Comparison of ENCODE assay signal across 8 mouse cellular contexts in genomic region chr4:120650208-120650592, GRCm38 (mm10). TPM values are rescaled to one million over a fixed set of nuclear protein-coding genes. Genes with fewer than 3 reads are reported as not detected.
DNase-seq lines count a peak whose midpoint lies in the region; ATAC-seq lines count a peak whose summit lies in the region.

No protein-coding gene starts in this region.

- peak overlapping the region; percentile 91 for H3K4me2 ChIP-seq in heart, embryonic 15.5 days
- H3K4me2 ChIP-seq in hindbrain, embryonic 11.5 days (replicated peaks; ENCODE audit: low read depth, low read length) = peak overlapping the region; percentile 88
- peak overlapping the region; percentile 92 for H3K4me2 ChIP-seq in midbrain, embryonic 11.5 days

- H3K4me1 ChIP-seq in heart, embryonic 15.5 days (replicated peaks) = peaks cover 7% of the 10 kb centered on the region
- 0 out of 2 replicates have a peak, but pooled peaks cover 2% of the 10 kb centered on the region for H3K4me1 ChIP-seq in hindbrain, embryonic 11.5 days (replicated peaks; ENCODE audit: control insufficient read depth, insufficient read depth, low read length)
- peaks cover 5% of the 10 kb centered on the region for H3K4me1 ChIP-seq in midbrain, embryonic 11.5 days (ENCODE audit: control insufficient read depth, insufficient read depth, low read length)

- H3K4me3 ChIP-seq in heart, embryonic 15.5 days = peak overlapping the region; percentile 52
- peak overlapping the region; percentile 48 for H3K4me3 ChIP-seq in hindbrain, embryonic 11.5 days (ENCODE audit: low read depth, low read length)
- peak overlapping the region; percentile 43 for H3K4me3 ChIP-seq in midbrain, embryonic 11.5 days (ENCODE audit: low read depth, low read length)

- H3K9me3 ChIP-seq in heart, embryonic 15.5 days (replicated peaks) = no peaks in the 10 kb centered on the region
- no peaks in the 10 kb centered on the region for H3K9me3 ChIP-seq in hindbrain, embryonic 11.5 days (ENCODE audit: control insufficient read depth, low read length)
- no peaks in the 10 kb centered on the region for H3K9me3 ChIP-seq in midbrain, embryonic 11.5 days (ENCODE audit: control insufficient read depth, low read length)

- DNase-seq in heart, postnatal 14 days = no peak
- DNase-seq in cerebellum, postnatal 10 days = peak; percentile 25 to 34
- peak; percentile 19 for DNase-seq in hindbrain, embryonic 11.5 days (ENCODE audit: low spot score)
- no peak for DNase-seq in midbrain, embryonic 11.5 days (ENCODE audit: low spot score, missing footprints)
- no peak for DNase-seq in spleen, adult 12 weeks (ENCODE audit: low spot score)
- DNase-seq in spleen, postnatal 14 days (ENCODE audit: low spot score in 2 of 2) = no peak
- DNase-seq in kidney, adult 18-20 months = no peak

- H3K27ac ChIP-seq in heart, embryonic 15.5 days = no peak overlapping the region
- no peak overlapping the region for H3K27ac ChIP-seq in hindbrain, embryonic 11.5 days (ENCODE audit: low read depth, low read length)
- no peak overlapping the region for H3K27ac ChIP-seq in midbrain, embryonic 11.5 days (ENCODE audit: low read depth, low read length)

- peaks cover 42% of the 10 kb centered on the region for H3K27me3 ChIP-seq in heart, embryonic 15.5 days
- H3K27me3 ChIP-seq in hindbrain, embryonic 11.5 days (ENCODE audit: control insufficient read depth, insufficient read depth, low read length) = peaks cover 22% of the 10 kb centered on the region
- peaks cover 24% of the 10 kb centered on the region for H3K27me3 ChIP-seq in midbrain, embryonic 11.5 days (ENCODE audit: control insufficient read depth, insufficient read depth, low read length)

- intact Hi-C loops in heart, postnatal 14 days (cut with DNase I) = no loop called here

- H3K36me3 ChIP-seq in heart, embryonic 15.5 days = no peaks in the 10 kb centered on the region
- H3K36me3 ChIP-seq in hindbrain, embryonic 11.5 days (ENCODE audit: control insufficient read depth, insufficient read depth, low read length) = no peaks in the 10 kb centered on the region
- no peaks in the 10 kb centered on the region for H3K36me3 ChIP-seq in midbrain, embryonic 11.5 days (ENCODE audit: control insufficient read depth, insufficient read depth, low read length)

- H3K9ac ChIP-seq in heart, embryonic 15.5 days = no peak overlapping the region
- H3K9ac ChIP-seq in hindbrain, embryonic 11.5 days (ENCODE audit: low read depth, low read length) = peak overlapping the region; percentile 59; the same call in 1 of the 2 replicates
- H3K9ac ChIP-seq in midbrain, embryonic 11.5 days (ENCODE audit: low read length) = no peak overlapping the region; the same call in 1 of the 2 replicates

- ATAC-seq in heart, embryonic 15.5 days (replicated peaks; ENCODE audit: insufficient number of reproducible peaks, insufficient read depth, low FRiP score, low read depth) = no peak
- ATAC-seq in hindbrain, embryonic 11.5 days (ENCODE audit: low FRiP score) = no peak
- ATAC-seq in midbrain, embryonic 11.5 days (ENCODE audit: low FRiP score) = peak; percentile 63

- WGBS in heart, embryonic 15.5 days = 28% methylated on average over 7 of the region's 7 CpGs
- WGBS in hindbrain, embryonic 11.5 days = 28% methylated on average over 7 of the region's 7 CpGs
- 24% methylated on average over 7 of the region's 7 CpGs for WGBS in midbrain, embryonic 11.5 days

RNA-seq across cellular contexts. Expression of gene Cited4, which starts 16.2 kb away (rescaled TPM):
- 21.5 and 26.4 TPM in 2 replicates for polyA plus RNA-seq in heart, embryonic 15.5 days (2015; fragmentation: Nextera tagmentation; extraction: Ambion mirVana)
- 10 to 100 TPM; 57.5 to 61.8 TPM for total RNA-seq in heart, postnatal 14 days (2021)
- 6.9 and 7.8 TPM in 2 replicates for polyA plus RNA-seq in hindbrain, embryonic 11.5 days (2014; fragmentation: Nextera tagmentation; extraction: Ambion mirVana)
- 8.7 and 8.8 TPM in 2 replicates for polyA plus RNA-seq in midbrain, embryonic 11.5 days (2014; fragmentation: Nextera tagmentation; extraction: Ambion mirVana)

Comparison
In these comparisons a context has a peak if more than half of its experiments do, and no peak if none do; other contexts are left out.
1. DNase-seq: peak in cerebellum, postnatal 10 days (2 of 2) and hindbrain, embryonic 11.5 days (single experiment); none in heart, postnatal 14 days (0 of 2), midbrain, embryonic 11.5 days (single experiment), spleen, adult 12 weeks (single experiment), spleen, postnatal 14 days (0 of 2) and kidney, adult 18-20 months (single experiment).
2. Peak in every context shown above with its lines, with median percentiles within 50 percentile points of each other: H3K4me2 ChIP-seq and H3K4me3 ChIP-seq.